In genomic region chr5:103779836-103780235, GRCm38 (mm10) we compare ENCODE assay signal across 13 mouse cellular contexts.
DNase-seq lines count a peak whose midpoint lies in the region; ATAC-seq and TF ChIP-seq lines count a peak whose summit lies in the region.
"Had no signal": no experiment of that assay in that cellular context is flagged by ENCODE, and none has a peak within 500 bp of the region (broad histone marks: within the 10 kb centered on the region; RNA-seq: fewer than 3 reads in every experiment).

No protein-coding gene starts in this region.

- H3K9me3 ChIP-seq in intestine, postnatal 0 days (ENCODE audit: control insufficient read depth) = no peaks in the 10 kb centered on the region
- no peaks in the 10 kb centered on the region for H3K9me3 ChIP-seq in intestine, embryonic 15.5 days
- no peaks in the 10 kb centered on the region for H3K9me3 ChIP-seq in midbrain, embryonic 12.5 days
- no peaks in the 10 kb centered on the region for H3K9me3 ChIP-seq in midbrain, embryonic 16.5 days (replicated peaks; ENCODE audit: control insufficient read depth, low read length, poor library complexity, severe bottlenecking)

- H3K36me3 ChIP-seq in intestine, postnatal 0 days (ENCODE audit: control insufficient read depth, insufficient read depth) = peaks cover 10% of the 10 kb centered on the region
- H3K36me3 ChIP-seq in intestine, embryonic 15.5 days = 0 out of 2 replicates have a peak, but pooled peaks cover 7% of the 10 kb centered on the region
- peaks cover 4% of the 10 kb centered on the region; the same call in 1 of the 2 replicates for H3K36me3 ChIP-seq in midbrain, embryonic 12.5 days
- no peaks in the 10 kb centered on the region for H3K36me3 ChIP-seq in midbrain, embryonic 16.5 days (ENCODE audit: control insufficient read depth, insufficient read depth, low read length)

- no peak overlapping the region for H3K4me3 ChIP-seq in intestine, postnatal 0 days (ENCODE audit: low read depth, low read length)
- no peak overlapping the region for H3K4me3 ChIP-seq in intestine, embryonic 15.5 days (replicated peaks)
- H3K4me3 ChIP-seq in midbrain, embryonic 12.5 days = no peak overlapping the region
- H3K4me3 ChIP-seq in midbrain, embryonic 16.5 days (ENCODE audit: low read depth, low read length) = no peak overlapping the region

- no peak for TF ChIP-seq CTCF in intestine, postnatal 0 days (IDR thresholded peaks at IDR 0.05; ENCODE audit: low read depth)

- H3K4me2 ChIP-seq in intestine, postnatal 0 days (replicated peaks; ENCODE audit: low read depth) = peak overlapping the region; percentile 4; the same call in 1 of the 2 replicates
- no peak overlapping the region for H3K4me2 ChIP-seq in intestine, embryonic 15.5 days (replicated peaks)
- no peak overlapping the region for H3K4me2 ChIP-seq in midbrain, embryonic 12.5 days (replicated peaks)
- no peak overlapping the region for H3K4me2 ChIP-seq in midbrain, embryonic 16.5 days (ENCODE audit: low read length)

- no peak for ATAC-seq in intestine, postnatal 0 days
- no peak for ATAC-seq in intestine, embryonic 15.5 days
- ATAC-seq in midbrain, embryonic 12.5 days (ENCODE audit: low FRiP score, low read depth) = no peak
- no peak for ATAC-seq in midbrain, embryonic 16.5 days
- ATAC-seq: Patski had no signal

- no peaks in the 10 kb centered on the region for H3K27me3 ChIP-seq in intestine, postnatal 0 days (replicated peaks; ENCODE audit: control insufficient read depth, insufficient read depth, low read length)
- H3K27me3 ChIP-seq in intestine, embryonic 15.5 days (replicated peaks) = no peaks in the 10 kb centered on the region
- H3K27me3 ChIP-seq in midbrain, embryonic 12.5 days = peaks cover 3% of the 10 kb centered on the region; the same call in 1 of the 2 replicates
- no peaks in the 10 kb centered on the region for H3K27me3 ChIP-seq in midbrain, embryonic 16.5 days (ENCODE audit: control insufficient read depth, insufficient read depth, low read depth, low read length)
- H3K27me3 ChIP-seq: Patski had no signal

- H3K27ac ChIP-seq in intestine, postnatal 0 days (ENCODE audit: low read depth, low read length) = 0 out of 2 replicates have a peak overlapping the region, but pooled peaks have one; percentile 30
- H3K27ac ChIP-seq in intestine, embryonic 15.5 days = no peak overlapping the region
- 0 out of 2 replicates have a peak overlapping the region, but pooled peaks have one; percentile 10 for H3K27ac ChIP-seq in midbrain, embryonic 12.5 days (replicated peaks)
- no peak overlapping the region for H3K27ac ChIP-seq in midbrain, embryonic 16.5 days (ENCODE audit: low read length)

- no peak overlapping the region for H3K9ac ChIP-seq in intestine, postnatal 0 days (ENCODE audit: low read depth, low read length)
- H3K9ac ChIP-seq in intestine, embryonic 15.5 days = no peak overlapping the region
- H3K9ac ChIP-seq in midbrain, embryonic 12.5 days (replicated peaks) = no peak overlapping the region
- H3K9ac ChIP-seq in midbrain, embryonic 16.5 days (ENCODE audit: low read depth, low read length) = no peak overlapping the region

- WGBS in intestine, postnatal 0 days = 54% methylated on average over 10 of the region's 10 CpGs
- WGBS in intestine, embryonic 15.5 days = 45% methylated on average over 10 of the region's 10 CpGs
- WGBS in midbrain, embryonic 12.5 days = 17% methylated on average over 10 of the region's 10 CpGs
- WGBS in midbrain, embryonic 16.5 days = 24% methylated on average over 10 of the region's 10 CpGs

- H3K4me1 ChIP-seq in intestine, postnatal 0 days (replicated peaks; ENCODE audit: control insufficient read depth, insufficient read depth, low read length) = peaks cover 18% of the 10 kb centered on the region
- peaks cover 28% of the 10 kb centered on the region for H3K4me1 ChIP-seq in intestine, embryonic 15.5 days (replicated peaks)
- peaks cover 53% of the 10 kb centered on the region for H3K4me1 ChIP-seq in midbrain, embryonic 12.5 days
- peaks cover 22% of the 10 kb centered on the region for H3K4me1 ChIP-seq in midbrain, embryonic 16.5 days (ENCODE audit: control insufficient read depth, insufficient read depth, low read length)

- DNase-seq in embryo, embryonic 10 days (ENCODE audit: low spot score) = peak; percentile 46
- DNase-seq in embryo, embryonic 11 days = no peak
- DNase-seq in retina, postnatal 1 day = peak; percentile 50
- no peak for DNase-seq in urinary bladder, adult 2 months (ENCODE audit: low spot score)
- DNase-seq: cerebellum, adult 11 months; heart, postnatal 14 days; layer of hippocampus, adult 9-11 months; lung, adult 2 months had no signal

Comparison
In these comparisons a context has a peak if more than half of its experiments do, and no peak if none do; other contexts are left out.
1. DNase-seq: peak in embryo, embryonic 10 days (single experiment) and retina, postnatal 1 day (single experiment); none in embryo, embryonic 11 days (single experiment) and urinary bladder, adult 2 months (single experiment).
2. H3K27ac ChIP-seq: peak in intestine, postnatal 0 days (single experiment) and midbrain, embryonic 12.5 days (single experiment); none in intestine, embryonic 15.5 days (single experiment) and midbrain, embryonic 16.5 days (single experiment).